In the genomic region with DNA sequence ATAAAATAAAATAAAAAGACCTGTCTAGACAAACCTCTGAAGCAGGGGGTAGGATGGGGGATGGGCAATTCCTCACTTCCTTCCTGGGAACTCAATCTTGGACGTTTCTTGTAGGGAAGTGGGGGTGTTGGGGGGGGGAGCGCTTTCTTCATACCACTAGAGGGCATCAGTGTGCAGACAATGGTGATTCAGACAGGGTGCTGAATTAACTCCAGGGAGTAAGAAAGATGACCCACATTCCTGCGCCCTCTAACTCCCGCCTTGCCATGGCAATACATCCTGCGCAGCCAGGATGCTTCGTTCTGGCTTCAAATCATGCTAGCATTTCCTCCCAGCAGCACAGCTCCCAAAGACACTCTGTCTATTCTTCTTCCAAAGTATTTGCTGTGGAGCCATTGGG, we compare ENCODE assay signal across 9 mouse cellular contexts.
DNase-seq lines count a peak whose midpoint lies in the region; ATAC-seq and TF ChIP-seq lines count a peak whose summit lies in the region.
"Had no signal": no experiment of that assay in that cellular context is flagged by ENCODE, and none has a peak within 500 bp of the region (broad histone marks: within the 10 kb centered on the region; RNA-seq: fewer than 3 reads in every experiment).

No protein-coding gene starts in this region.

- intact Hi-C loops in left cerebral cortex, postnatal 4 days (cut with DNase I): loop anchor here (5.0 kb wide), 1 partner anchor 259 kb away; no protein-coding TSS in a partner anchor

- no peaks in the 10 kb centered on the region for H3K9me3 ChIP-seq in ES-E14 (ENCODE audit: control insufficient read depth, insufficient read depth, low read depth, low read length)
- H3K9me3 ChIP-seq: limb, embryonic 15.5 days had no signal

- ATAC-seq in cerebellum, adult (ENCODE audit: insufficient number of reproducible peaks, low FRiP score, low TSS enrichment): no peak
- ATAC-seq in activated CD4-positive, CD25-positive, alpha-beta regulatory T cell, adult 4 months: no peak

- DNase-seq in cerebellum, postnatal 14 days: peak; percentile 9 to 20
- peak; percentile 5 for DNase-seq in layer of hippocampus, adult 11-12 months (ENCODE audit: low spot score)
- DNase-seq in layer of hippocampus, adult 9-11 months: no peak
- peak; percentile 26 for DNase-seq in ES-E14 (ENCODE audit: low read depth, low spot score)
- DNase-seq in left cerebral cortex, postnatal 4 days: peak; percentile 12
- DNase-seq in spleen, postnatal 14 days (ENCODE audit: low spot score in 2 of 2): no peak

- H3K36me3 ChIP-seq in ES-E14 (ENCODE audit: control insufficient read depth, insufficient read depth, low read length, poor library complexity, severe bottlenecking): no peaks in the 10 kb centered on the region
- H3K36me3 ChIP-seq: limb, embryonic 15.5 days had no signal

- H3K9ac ChIP-seq in ES-E14 (ENCODE audit: insufficient read depth, low read depth, low read length, poor library complexity, severe bottlenecking): no peak overlapping the region
- H3K9ac ChIP-seq: limb, embryonic 15.5 days had no signal

- H3K4me1 ChIP-seq in ES-E14 (ENCODE audit: control insufficient read depth in 2 of 2, insufficient read depth in 2 of 2, low read length in 2 of 2, poor library complexity in 1 of 2): peaks cover 0 to 2% of the 10 kb centered on the region in 2 experiments; a peak in 1 of 4 replicates
- H3K4me1 ChIP-seq: limb, embryonic 15.5 days had no signal

- H3K4me3 ChIP-seq in ES-E14 (ENCODE audit: insufficient read depth in 1 of 2, low read depth in 1 of 2, low read length in 2 of 2, poor library complexity in 1 of 2, severe bottlenecking in 1 of 2): no peak overlapping the region
- H3K4me3 ChIP-seq: limb, embryonic 15.5 days had no signal

- H3K27ac ChIP-seq in ES-E14 (ENCODE audit: insufficient read depth, low read depth, low read length, poor library complexity, severe bottlenecking): no peak overlapping the region
- H3K27ac ChIP-seq: limb, embryonic 15.5 days had no signal

- in situ Hi-C loops in ES-E14 (cut with MboI; ENCODE audit: low sequenced_read_pairs in 2 of 2, unreplicated experiment in 2 of 2): no loop called here

TF ChIP-seq in ES-E14, 5 proteins besides CTCF, POLR2A, EP300 and RAD21:
- TF ChIP-seq ZNF384 (IDR thresholded peaks at IDR 0.05; ENCODE audit: low read depth, low read length) (no peak), CHD2 (IDR thresholded peaks at IDR 0.05; ENCODE audit: low read depth, low read length) (no peak), MAFK (IDR thresholded peaks at IDR 0.05; ENCODE audit: insufficient read depth, low read depth, low read length) (no peak), ZC3H11A (IDR thresholded peaks at IDR 0.05; ENCODE audit: borderline replicate concordance, low read depth, low read length) (peak; percentile 70; the same call in 1 of the 2 replicates), HCFC1 (IDR thresholded peaks at IDR 0.05; ENCODE audit: borderline replicate concordance, insufficient read depth, low read length) (no peak)

Comparison
In these comparisons a context has a peak if more than half of its experiments do, and no peak if none do; other contexts are left out.
1. DNase-seq: peak in cerebellum, postnatal 14 days (2 of 2), layer of hippocampus, adult 11-12 months (single experiment), ES-E14 (single experiment) and left cerebral cortex, postnatal 4 days (single experiment); none in layer of hippocampus, adult 9-11 months (single experiment) and spleen, postnatal 14 days (0 of 2).